Mouse (Mus musculus): ENCODE measurements around the gene Rnf123.
"Not testable (repeated sequence)": the region's sequence is repeated elsewhere in the genome, so short reads cannot be mapped to it uniquely, and the experiment has no call there.

The Rnf123 gene

GRCm38 (mm10) chr9:108032126-108032525 lies 51.0 kb downstream of the Rnf123 start:
- no peak for DNase-seq

- no peak for DNase-seq
These were observed 55.3 kb downstream of the Rnf123 start for GRCm38 (mm10) chr9:108027867-108028266.

DNA sequence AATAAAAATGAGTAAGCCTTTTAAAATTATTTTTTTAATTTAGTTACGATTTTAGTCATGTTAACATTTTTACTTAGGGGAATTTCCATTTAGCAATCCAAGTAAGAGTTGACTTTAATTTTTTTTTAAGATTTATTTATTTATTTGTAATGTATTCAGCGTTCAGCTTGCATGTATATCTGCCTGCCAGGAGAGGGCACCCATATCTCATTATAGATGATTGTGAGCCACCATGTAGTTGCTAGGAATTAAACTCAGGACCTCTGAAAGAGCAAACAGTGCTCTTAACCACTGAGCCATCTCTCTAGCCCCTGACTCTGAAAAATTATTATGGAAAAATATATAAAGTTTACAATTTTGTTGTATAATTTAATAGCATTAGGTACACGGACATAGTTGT lies 56.6 kb downstream of the Rnf123 start:
- no peak for DNase-seq

GRCm38 (mm10) chr9:108023216-108023615 lies 59.9 kb downstream of the Rnf123 start:
- DNase-seq, result no peak

GRCm38 (mm10) chr9:108020741-108021140 lies 62.4 kb downstream of the Rnf123 start:
- DNase-seq, result no peak

DNA sequence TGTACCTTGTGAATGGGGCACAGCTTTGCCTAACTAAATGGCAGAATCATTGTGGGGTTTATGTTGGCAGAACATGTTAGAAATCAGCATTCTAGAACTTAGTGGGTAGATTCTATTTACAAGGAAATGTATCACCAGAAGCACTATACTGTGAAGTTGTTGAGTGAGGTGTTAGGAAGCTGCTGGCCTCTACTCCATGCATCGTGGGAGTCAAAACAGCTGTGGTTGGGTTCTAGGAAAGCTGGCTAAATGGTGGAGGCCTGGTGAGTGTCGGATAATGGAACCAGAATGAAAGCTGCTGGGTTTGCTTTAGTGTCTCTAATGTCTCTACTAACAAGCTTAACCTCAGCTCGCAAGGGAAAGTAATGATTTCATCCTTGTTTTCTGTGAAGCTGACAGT lies 66.0 kb downstream of the Rnf123 start:
- DNase-seq, result no peak

DNA sequence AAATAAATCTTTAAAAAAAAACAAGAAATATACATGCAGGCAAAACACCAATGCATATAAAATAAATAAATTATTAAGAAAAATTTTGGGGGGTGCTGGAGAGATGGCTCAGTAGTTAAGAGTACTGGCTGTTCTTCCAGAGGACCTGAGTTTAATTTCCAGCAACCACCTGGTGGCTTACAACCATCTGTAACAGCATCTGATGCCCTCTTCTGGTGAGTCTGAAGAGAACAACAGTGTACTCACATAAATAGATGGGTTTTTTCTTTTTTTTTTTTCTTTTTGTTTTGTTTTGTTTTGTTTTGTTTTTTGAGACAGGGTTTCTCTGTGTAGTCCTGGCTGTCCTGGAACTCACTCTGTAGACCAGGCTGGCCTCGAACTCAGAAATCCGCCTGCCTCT lies 69.6 kb downstream of the Rnf123 start:
- DNase-seq, result not testable (repeated sequence)

DNA sequence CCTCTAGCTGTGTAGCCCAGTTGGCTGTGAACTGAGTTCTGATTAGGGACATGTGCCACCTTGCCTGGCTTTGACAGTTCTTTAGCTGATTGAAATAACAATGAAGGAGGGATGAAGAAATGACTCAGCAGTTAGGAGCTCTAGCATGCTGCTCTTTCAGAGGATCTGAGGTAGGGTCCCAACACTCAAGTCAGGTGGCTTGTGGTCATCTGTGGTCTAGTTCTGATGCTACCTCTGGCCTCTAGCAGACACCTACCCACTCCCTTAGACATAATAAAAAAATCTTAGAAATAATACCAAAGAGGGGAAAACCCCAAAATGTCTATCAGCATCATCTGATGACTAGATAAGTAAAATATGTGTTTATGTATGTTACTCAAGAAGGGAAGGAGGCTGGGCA lies 72.8 kb downstream of the Rnf123 start:
- no peak for DNase-seq

GRCm38 (mm10) chr9:108008041-108008440 lies 75.1 kb downstream of the Rnf123 start:
- DNase-seq, result no peak

GRCm38 (mm10) chr9:108003531-108003890 lies 79.6 kb downstream of the Rnf123 start:
- DNase-seq, result peak; percentile 55

DNA sequence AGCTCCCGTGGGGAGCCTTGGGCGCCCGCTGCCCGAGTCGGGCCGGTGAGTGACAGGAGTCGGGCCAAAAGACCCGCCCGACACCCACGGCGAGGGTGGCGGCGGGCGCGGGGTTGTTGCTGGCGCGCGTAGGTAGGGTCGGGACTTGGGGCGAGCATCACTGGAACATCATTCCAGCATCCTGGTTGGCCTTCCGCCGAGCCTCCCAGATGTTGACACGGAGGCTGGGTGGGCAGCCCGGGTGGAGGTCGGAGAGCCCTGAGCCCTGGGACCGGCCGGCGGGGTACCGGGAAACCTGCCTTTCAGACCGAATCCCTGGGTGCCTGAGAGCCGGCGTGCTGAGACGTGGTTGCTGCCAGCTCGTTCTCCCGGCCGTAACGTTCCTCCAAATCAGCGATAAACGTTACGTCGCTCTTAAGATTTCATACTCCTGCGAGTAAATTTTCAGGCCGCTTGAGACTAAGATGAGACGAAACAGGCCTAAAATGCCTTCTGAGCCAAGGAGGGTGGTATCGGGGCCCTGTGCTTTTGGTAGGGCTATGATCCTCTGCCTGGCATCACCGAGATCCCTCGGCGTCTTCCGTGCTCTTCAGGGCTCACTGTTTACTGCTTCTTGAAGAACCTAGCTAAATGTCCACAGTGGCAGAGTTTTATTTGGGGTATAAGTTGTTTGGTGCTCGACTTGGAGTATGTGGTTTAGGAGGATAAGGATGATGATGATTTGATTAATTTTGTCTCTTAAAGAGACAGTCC lies 80.2 kb downstream of the Rnf123 start:
- DNase-seq, result no peak

DNA sequence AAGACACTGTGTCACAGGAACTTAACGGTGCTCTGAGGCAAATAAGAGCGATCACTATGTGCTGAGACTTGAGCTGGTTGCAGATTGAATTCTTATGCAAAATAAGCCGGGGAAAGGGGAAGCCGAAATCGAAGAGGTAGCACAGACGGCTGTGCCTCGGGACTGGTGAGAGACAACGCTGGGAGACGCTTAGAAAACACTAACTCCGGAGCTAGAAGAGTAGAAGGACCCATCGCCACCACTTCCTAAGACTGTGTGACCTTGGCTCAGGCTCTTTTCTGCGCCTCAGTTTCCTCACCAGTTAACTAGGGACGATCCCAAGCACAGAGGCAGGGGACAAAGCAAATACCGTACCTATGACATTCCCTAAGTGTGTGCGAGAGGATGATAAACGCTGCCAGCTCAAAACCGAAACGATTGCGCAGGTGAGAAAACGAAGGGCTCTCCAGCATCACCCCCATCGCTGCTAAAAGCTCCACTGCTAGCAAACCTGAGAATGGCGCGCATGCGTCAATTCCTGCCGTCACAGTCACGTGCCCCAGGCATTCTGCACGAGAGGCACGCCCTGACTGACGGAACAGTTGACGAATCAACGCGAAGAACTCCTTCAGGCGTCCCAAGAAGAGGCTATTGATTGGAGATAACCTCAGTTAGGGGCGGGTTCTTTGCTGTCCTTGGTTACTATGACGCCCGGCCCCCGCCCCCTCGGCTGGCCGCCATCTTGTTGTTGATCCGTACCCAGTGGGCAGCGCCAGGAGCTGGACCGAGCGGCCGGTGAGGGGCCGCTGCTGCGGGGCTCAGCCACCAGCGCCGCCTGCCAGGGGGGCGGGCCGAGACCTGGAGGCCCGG lies 81.0 kb downstream of the Rnf123 start, which contains the start of gene Ip6k1:
TSS of gene Ip6k1 (plus strand) at position 580 of the 849 bp plus-strand sequence.
- peak; percentile 100 for DNase-seq
